Mouse (Mus musculus) kidney, adult 8-10 months (tissue): ENCODE data around the gene Gm5169.
"Not testable (repeated sequence)": the region's sequence is repeated elsewhere in the genome, so short reads cannot be mapped to it uniquely, and the experiment has no call there.

Experiments
- DNase-seq, 2 experiments: peaks; one replicate each; pipeline ENCODE4 v3.0.0; 2022

The Gm5169 gene

GRCm38 (mm10) chrX:25301355-25301754 lies at the start of gene Gm5169:
Gene Gm5169, minus strand, starts transcription at chrX:25301455.
- not testable (repeated sequence) for DNase-seq

- DNase-seq: not testable (repeated sequence)
Measured at GRCm38 (mm10) chrX:25347424-25347823, 46.2 kb upstream of the Gm5169 start.
